In the genomic region with DNA sequence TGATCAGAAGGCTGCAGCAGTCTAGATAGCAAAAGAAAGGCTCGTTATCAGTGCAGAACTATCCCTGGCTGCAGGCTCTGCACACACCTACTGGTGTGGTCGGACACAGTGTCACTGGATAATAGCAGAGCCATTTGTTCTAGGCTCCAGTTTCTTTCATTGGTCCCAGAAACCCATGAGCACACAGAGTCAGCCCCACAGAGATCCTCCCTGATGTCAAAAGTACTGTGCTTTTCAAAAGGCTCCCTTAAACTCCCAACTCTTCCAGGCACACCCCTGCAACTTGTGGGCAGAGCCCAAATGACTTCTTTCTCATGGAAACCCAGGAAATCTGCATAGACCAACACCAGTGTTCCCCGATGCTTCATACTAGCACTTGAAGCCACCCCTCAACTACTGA, we compare ENCODE assay signal across 21 mouse cellular contexts.
A peak's percentile ranks its signal among the peaks of the same experiment; 100 is the strongest.
DNase-seq lines count a peak whose midpoint lies in the region; ATAC-seq and TF ChIP-seq lines count a peak whose summit lies in the region.
"Had no signal": no experiment of that assay in that cellular context is flagged by ENCODE, and none has a peak within 500 bp of the region (broad histone marks: within the 10 kb centered on the region; RNA-seq: fewer than 3 reads in every experiment).

No protein-coding gene starts in this region.

- TF ChIP-seq CTCF in liver, embryonic 14.5 days (IDR thresholded peaks at IDR 0.05; ENCODE audit: low read depth): no peak

- H3K4me2 ChIP-seq in liver, embryonic 14.5 days (ENCODE audit: low read depth): no peak overlapping the region
- H3K4me2 ChIP-seq in liver, embryonic 12.5 days: no peak overlapping the region
- H3K4me2 ChIP-seq: embryonic facial prominence, embryonic 12.5 days; forebrain, embryonic 13.5 days; heart, embryonic 11.5 days; heart, embryonic 15.5 days; hindbrain, embryonic 13.5 days had no signal

- H3K27ac ChIP-seq in liver, embryonic 14.5 days: no peak overlapping the region
- no peak overlapping the region for H3K27ac ChIP-seq in liver, embryonic 12.5 days
- H3K27ac ChIP-seq: embryonic facial prominence, embryonic 12.5 days; forebrain, embryonic 13.5 days; heart, embryonic 15.5 days; hindbrain, embryonic 13.5 days; hindbrain, postnatal 0 days had no signal

- H3K4me3 ChIP-seq in liver, embryonic 14.5 days (ENCODE audit: insufficient read depth in 1 of 2, low read depth in 2 of 2, low read length in 2 of 2): no peak overlapping the region
- H3K4me3 ChIP-seq in liver, embryonic 12.5 days: no peak overlapping the region
- H3K4me3 ChIP-seq: embryonic facial prominence, embryonic 12.5 days; forebrain, embryonic 13.5 days; heart, embryonic 15.5 days; hindbrain, embryonic 13.5 days had no signal

- no peaks in the 10 kb centered on the region for H3K36me3 ChIP-seq in liver, embryonic 14.5 days (replicated peaks; ENCODE audit: control insufficient read depth, insufficient read depth, low read depth)
- peaks cover 7% of the 10 kb centered on the region for H3K36me3 ChIP-seq in liver, embryonic 12.5 days

- H3K4me1 ChIP-seq in liver, embryonic 14.5 days (replicated peaks; ENCODE audit: control insufficient read depth in 2 of 2, insufficient read depth in 2 of 2, low read length in 1 of 2): peaks cover 0 to 8% of the 10 kb centered on the region in 2 experiments
- H3K4me1 ChIP-seq in liver, embryonic 12.5 days: peaks cover 10% of the 10 kb centered on the region; the same call in 1 of the 2 replicates

- no peak for TF ChIP-seq EP300 in liver, embryonic 14.5 days (IDR thresholded peaks at IDR 0.05; ENCODE audit: low read depth)

- 46% methylated on average over 3 of the region's 3 CpGs for WGBS in liver, embryonic 14.5 days (ENCODE audit: insufficient replicate concordance)
- 52% methylated on average over 3 of the region's 3 CpGs for WGBS in liver, embryonic 12.5 days (ENCODE audit: insufficient replicate concordance)

- no peak for DNase-seq in liver, embryonic 14.5 days (ENCODE audit: low read depth in 3 of 3, low spot score in 3 of 3)
- DNase-seq in ES-CJ7 (ENCODE audit: low read depth, low spot score) (peak; percentile 92), ZHBTc4 (ENCODE audit: low read depth, low spot score) (peak; percentile 86)
- DNase-seq in layer of hippocampus, adult 9-10 months (ENCODE audit: low spot score): no peak
- DNase-seq in layer of hippocampus, postnatal 25 days (ENCODE audit: extremely low spot score in 1 of 2, low spot score in 1 of 2): no peak
- DNase-seq: adrenal gland, postnatal 14 days; cerebellum, adult 11-12 months; cerebellum, adult 9-10 months; cerebellum, postnatal 25 days; gastrocnemius, postnatal 10 days; heart, adult 18-20 months; heart, postnatal 14 days had no signal

- H3K9me3 ChIP-seq in liver, embryonic 14.5 days (ENCODE audit: control insufficient read depth, low read length): no peaks in the 10 kb centered on the region
- no peaks in the 10 kb centered on the region for H3K9me3 ChIP-seq in liver, embryonic 12.5 days (replicated peaks)
- H3K9me3 ChIP-seq: embryonic facial prominence, embryonic 12.5 days; forebrain, embryonic 13.5 days; heart, embryonic 15.5 days; hindbrain, embryonic 13.5 days had no signal

- ATAC-seq in liver, embryonic 14.5 days (ENCODE audit: insufficient read depth): 0 out of 2 replicates have a peak, but pooled peaks have one; percentile 49
- ATAC-seq in liver, embryonic 12.5 days: no peak
- ATAC-seq in megakaryocyte-erythroid progenitor cell, adult 5-6 weeks (replicated peaks; ENCODE audit: low FRiP score, low TSS enrichment, poor library complexity, severe bottlenecking): peak; percentile 56
- ATAC-seq: forebrain, embryonic 13.5 days; hindbrain, postnatal 0 days had no signal

- H3K27me3 ChIP-seq in liver, embryonic 14.5 days (ENCODE audit: control insufficient read depth, insufficient read depth, low read length): no peaks in the 10 kb centered on the region
- H3K27me3 ChIP-seq in liver, embryonic 12.5 days (replicated peaks): no peaks in the 10 kb centered on the region
- H3K27me3 ChIP-seq: CH12.LX; embryonic facial prominence, embryonic 12.5 days; forebrain, embryonic 13.5 days; heart, embryonic 15.5 days; hindbrain, embryonic 13.5 days had no signal

- H3K9ac ChIP-seq in liver, embryonic 14.5 days (replicated peaks): no peak overlapping the region
- H3K9ac ChIP-seq in liver, embryonic 12.5 days: no peak overlapping the region
- H3K9ac ChIP-seq: embryonic facial prominence, embryonic 12.5 days; forebrain, embryonic 13.5 days; heart, embryonic 15.5 days; hindbrain, embryonic 13.5 days had no signal

Comparison
In these comparisons a context has a peak if more than half of its experiments do, and no peak if none do; other contexts are left out.
1. DNase-seq: peak in ES-CJ7 (single experiment) and ZHBTc4 (single experiment); none in liver, embryonic 14.5 days (0 of 3), layer of hippocampus, adult 9-10 months (single experiment) and layer of hippocampus, postnatal 25 days (0 of 2).